Mouse (Mus musculus) cerebellum, postnatal 14 days (tissue): ENCODE data around the gene Fdx1l.
"Not testable (repeated sequence)": the region's sequence is repeated elsewhere in the genome, so short reads cannot be mapped to it uniquely, and the experiment has no call there.

Experiments
- DNase-seq, 2 experiments: peaks; one replicate each; pipeline ENCODE4 v3.0.0; 2021; ENCODE audit warnings: mixed read lengths in 2 of 2

Fdx1l gene

GRCm38 (mm10) chr9:21072641-21073040 is 773 bp downstream of the Fdx1l start:
- no peak for DNase-seq

GRCm38 (mm10) chr9:21067006-21067684 is 6.3 kb downstream of the Fdx1l start, which contains the start of gene Zglp1:
Gene Zglp1 (minus strand): TSS chr9:21067093.
- DNase-seq: no peak

DNA sequence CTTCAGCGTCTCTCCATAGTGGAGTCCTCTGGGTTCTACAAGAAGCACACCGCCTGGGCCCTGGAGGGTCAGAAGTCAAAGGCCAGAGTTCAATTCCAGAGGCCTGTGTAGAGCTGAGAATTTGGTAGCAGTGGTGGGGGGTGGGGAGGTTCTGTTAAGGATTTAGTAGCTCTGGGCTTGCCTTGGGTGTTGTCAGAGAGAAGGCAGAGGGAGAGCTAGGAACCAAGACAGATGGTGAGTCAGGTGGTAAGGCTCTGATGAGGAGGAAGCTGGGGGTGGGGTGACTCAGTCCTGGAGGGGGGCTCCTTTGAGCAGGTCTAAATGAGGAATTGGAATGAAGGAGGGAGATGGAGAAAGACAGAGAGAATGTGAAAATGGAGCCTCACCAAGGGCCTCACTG is 10.5 kb downstream of the Fdx1l start:
- DNase-seq: no peak

DNA sequence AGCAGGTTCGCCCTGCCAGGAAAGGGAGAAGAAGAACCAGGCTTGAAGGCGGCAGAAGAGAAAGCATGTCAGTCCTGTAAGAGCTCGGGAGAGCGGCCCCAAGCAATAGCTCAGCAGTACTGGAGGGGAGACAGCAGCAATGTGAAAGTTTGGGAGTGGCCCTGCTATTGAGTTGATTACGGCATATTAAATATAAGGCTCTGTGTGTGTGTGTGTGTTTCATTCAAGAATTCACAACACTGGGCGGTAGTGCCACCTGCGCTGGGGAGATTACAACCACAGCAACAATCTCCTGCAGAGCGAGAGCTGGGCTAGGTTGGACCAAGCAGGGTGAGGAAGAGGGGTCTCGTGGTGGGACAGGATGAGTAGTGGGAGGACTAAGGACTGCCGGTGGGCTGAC is 21.8 kb downstream of the Fdx1l start:
- DNase-seq: no peak

DNA sequence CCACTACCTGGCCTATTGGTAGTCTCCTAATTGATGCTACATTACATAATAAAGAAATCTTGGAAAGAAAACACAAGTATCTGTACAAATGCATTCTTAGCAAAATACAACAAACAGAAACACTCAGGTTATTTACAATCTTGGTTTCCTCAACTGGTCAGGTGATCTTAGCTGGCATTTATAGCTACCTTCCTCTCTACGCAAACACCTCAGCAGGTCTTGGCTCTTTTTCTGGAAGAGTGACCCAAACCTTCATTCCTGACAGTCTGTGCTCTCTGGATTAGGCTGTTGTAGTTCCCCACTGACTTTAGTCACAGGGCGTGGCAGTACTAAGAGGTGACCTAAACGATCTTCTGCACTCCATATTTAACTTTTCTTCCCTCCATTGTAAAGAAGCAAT is 28.2 kb downstream of the Fdx1l start:
- no peak for DNase-seq

- not testable (repeated sequence) for DNase-seq
Observed at GRCm38 (mm10) chr9:21044785-21045184, 28.6 kb downstream of the Fdx1l start.

- DNase-seq: no peak
Observed at GRCm38 (mm10) chr9:21043563-21043962, 29.9 kb downstream of the Fdx1l start.

GRCm38 (mm10) chr9:21041308-21041707 is 32.1 kb downstream of the Fdx1l start:
- no peak for DNase-seq

DNA sequence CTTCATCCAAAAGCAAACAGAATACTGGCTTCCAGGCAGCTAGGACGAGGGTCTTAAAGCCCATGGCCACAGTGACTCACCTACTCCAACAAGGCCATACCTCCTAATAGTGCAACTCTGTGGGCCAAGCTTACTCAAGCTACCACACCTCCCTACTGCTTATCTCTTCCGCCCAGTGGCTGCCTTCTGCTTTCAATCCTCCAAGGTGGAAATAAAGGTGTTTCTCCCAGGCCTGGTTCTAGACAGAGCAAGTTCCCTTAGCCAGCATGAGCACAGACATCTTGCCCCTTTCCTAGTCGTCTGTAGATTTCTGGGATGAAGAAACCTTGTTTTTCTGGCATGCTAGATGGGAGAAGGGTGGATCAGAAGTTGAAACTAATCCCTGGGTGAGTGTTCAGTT is 33.6 kb downstream of the Fdx1l start:
- no peak for DNase-seq

DNA sequence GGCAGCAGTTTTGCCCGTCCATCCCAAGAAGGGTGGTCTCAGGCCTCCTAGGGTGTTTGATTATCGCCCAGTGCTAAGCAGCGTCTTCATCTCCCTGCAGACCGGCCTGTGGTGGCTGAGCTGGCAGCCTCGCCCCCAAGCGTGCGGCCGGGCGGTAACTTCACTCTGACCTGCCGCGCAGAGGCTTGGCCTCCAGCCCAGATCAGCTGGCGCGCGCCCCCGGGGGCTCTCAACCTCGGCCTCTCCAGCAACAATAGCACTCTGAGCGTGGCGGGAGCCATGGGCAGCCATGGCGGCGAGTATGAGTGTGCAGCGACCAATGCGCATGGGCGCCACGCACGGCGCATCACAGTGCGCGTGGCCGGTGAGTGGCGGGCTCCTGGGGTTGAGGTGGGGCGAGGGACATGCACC is 35.9 kb downstream of the Fdx1l start:
- DNase-seq: peak; percentile 49 to 51

DNA sequence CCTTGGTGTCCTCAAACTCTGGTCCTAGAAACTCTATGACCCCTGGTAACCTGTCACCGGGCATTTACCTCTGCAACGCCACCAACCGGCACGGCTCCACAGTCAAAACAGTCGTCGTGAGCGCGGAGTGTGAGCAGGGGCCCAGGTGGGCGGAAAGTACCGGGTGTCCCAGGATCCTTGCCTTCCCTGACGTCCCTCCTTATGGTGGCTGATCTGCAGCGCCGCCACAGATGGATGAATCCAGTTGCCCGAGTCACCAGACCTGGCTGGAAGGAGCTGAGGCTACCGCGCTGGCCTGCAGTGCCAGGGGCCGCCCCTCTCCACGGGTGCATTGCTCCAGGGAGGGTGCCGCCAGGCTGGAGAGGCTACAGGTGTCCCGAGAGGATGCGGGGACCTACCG is 36.7 kb downstream of the Fdx1l start:
- DNase-seq: no peak

- no peak for DNase-seq
Observed at GRCm38 (mm10) chr9:21036161-21036560, 37.3 kb downstream of the Fdx1l start.

DNA sequence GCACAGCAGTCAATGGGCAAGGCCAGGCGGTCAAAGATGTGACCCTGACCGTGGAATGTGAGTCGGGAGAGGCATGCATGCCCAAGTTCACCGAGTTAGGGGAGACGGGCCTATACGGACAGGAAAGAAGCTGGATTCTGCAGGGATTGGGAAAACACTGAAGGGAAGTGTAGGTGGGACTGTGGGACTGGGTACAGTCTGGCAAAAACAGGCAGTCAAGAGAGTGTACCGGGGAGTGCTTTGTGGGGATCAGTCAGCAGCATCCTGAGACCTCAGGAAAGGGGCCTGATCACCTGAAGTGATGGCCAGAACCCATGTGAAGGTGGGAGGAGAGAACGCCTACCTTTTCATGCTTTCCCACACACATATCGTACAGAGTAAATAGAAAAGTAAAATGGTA is 37.8 kb downstream of the Fdx1l start:
- DNase-seq: no peak

DNA sequence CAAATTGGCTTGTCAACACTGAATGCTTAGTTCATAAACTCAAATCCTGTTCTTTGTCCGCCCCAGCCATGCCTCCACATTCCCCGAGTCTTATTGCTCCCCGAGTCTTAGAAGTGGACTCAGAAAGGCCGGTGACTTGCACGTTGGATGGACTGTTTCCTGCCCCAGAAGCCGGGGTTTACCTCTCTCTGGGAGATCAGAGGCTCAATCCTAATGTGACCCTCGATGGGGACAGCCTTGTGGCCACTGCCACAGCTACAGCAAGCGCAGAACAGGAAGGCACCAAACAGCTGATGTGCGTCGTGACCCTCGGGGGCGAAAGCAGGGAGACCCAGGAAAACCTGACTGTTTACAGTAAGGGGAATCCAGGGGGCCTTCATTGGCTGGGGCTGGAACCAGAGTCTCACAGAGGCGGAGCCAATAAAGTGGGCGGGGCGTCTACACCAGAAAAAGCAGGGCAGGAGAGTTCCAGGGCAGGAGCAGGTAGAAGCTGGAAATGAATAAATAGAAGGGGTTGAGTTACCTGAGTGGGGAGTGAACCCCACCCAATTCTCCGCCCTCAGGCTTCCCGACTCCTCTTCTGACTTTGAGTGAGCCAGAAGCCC is 38.8 kb downstream of the Fdx1l start:
- DNase-seq: no peak

GRCm38 (mm10) chr9:21033136-21033535 is 40.3 kb downstream of the Fdx1l start:
- DNase-seq: peak; percentile 45 to 47

GRCm38 (mm10) chr9:21032491-21032890 is 40.9 kb downstream of the Fdx1l start:
- no peak for DNase-seq

GRCm38 (mm10) chr9:21031896-21032351 is 41.5 kb downstream of the Fdx1l start, which contains the start of gene Icam5:
Gene Icam5 (plus strand): TSS chr9:21032073.
- peak; percentile 51 to 54 for DNase-seq

- DNase-seq: peak; percentile 59 to 61
Observed at GRCm38 (mm10) chr9:21031251-21031895, 42.0 kb downstream of the Fdx1l start.

DNA sequence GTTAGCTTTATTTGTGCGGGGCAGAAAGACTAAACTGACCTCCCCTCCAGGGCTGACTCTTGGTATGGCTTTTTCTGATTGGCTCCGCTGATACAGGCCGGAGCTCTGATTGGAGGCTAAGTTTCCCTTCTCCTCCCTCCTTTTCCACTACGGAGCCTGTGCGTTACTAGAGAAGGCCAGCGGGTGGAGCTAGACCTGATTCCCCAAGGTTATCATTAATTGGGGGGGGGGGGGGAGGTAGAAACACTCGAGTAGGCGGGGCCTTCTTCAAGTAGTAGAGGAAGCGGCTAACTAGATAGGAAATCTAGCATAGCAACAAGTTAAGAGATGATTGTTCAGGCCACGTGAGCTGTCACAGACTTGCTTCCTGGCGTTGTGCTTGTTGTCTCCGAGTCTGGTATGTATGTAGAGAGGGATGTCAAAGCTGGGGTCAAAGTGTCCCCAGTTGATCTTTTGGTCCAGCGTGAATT is 42.6 kb downstream of the Fdx1l start:
- peak; percentile 83 to 91 for DNase-seq

DNA sequence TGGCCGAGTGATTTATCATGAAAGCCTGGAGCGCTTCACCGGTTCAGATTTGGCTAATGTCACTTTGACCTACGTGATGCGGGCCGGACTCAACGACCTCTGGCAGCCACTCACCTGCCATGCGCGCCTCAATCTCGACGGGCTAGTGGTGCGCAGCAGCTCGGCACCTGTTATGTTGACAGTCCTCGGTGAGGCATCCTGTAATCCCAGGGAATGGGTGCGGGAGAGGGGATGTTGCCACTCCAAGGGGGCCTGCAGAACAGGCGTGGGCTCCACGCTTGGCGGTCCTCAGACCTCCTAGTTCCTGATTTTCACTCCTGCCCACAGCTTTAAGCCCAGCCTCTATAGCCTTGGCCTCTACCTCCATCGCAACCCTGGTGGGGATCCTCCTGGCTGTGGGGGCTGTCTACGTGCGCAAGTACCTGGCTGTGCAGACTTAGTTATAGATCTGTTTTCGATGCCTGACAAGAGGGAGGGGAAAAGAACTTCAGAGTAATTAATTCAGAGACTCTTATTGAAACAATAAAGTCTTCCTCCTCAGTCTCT is 43.3 kb downstream of the Fdx1l start:
- DNase-seq: no peak

- DNase-seq: peak; percentile 68 to 78
Observed at GRCm38 (mm10) chr9:21029291-21030054, 43.9 kb downstream of the Fdx1l start, which contains the start of gene Icam4. Gene Icam4 (plus strand): TSS chr9:21029373.

DNA sequence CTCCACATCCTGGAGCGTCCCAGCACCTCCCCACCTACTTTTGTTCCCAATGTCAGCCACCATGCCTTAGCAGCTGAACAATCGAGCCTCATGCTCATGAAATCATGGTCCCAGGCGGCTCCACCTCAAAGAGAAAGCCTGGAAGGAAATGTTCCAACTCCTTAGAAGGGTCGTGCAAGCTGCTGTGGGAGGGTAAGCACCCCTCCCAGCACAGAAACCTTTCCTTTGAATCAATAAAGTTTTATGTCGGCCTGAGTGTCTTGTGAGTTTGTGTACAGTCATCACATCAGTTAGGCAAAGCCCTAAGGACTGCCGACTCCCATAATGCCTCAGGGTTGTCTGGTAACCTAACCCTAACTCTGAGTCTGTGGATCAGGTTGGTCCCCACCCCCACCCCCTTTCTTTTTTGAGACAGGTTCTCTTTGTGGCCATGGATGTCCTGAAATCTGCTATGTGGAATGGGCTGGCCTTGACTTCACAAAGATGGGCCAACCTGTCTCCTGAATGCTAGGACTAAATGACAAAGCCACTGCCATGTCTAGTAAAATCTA is 44.8 kb downstream of the Fdx1l start:
- DNase-seq: no peak
